Mouse (Mus musculus) hindbrain, embryonic 10.5 days (tissue): ENCODE results near the gene Tmem266. TPM values are rescaled to one million over a fixed set of nuclear protein-coding genes. Genes with fewer than 3 reads are reported as not detected.

Experiments used
- DNase-seq: peaks from one replicate; pipeline ENCODE4 v3.0.0-alpha.2; 2017; ENCODE audit warnings: low spot score
- H3K27ac ChIP-seq: fragments of 300-500 bp; sonication (generic); 2 replicates; pipeline ENCODE4 v1.5.1; 2016; ENCODE audit warnings: mild to moderate bottlenecking, moderate library complexity
- H3K27me3 ChIP-seq: fragments of 300-500 bp; sonication (generic); 2 replicates; pipeline ENCODE4 v1.6.1; 2016; ENCODE audit warnings: mild to moderate bottlenecking; ENCODE audit not compliant: poor library complexity, insufficient read depth, severe bottlenecking
- H3K36me3 ChIP-seq: fragments of 300-500 bp; sonication (generic); 2 replicates; pipeline ENCODE4 v1.6.1; 2016; ENCODE audit warnings: mild to moderate bottlenecking, moderate library complexity
- H3K4me1 ChIP-seq: fragments of 300-500 bp; sonication (generic); replicated peaks from 2 replicates; pipeline ENCODE4 v1.6.1; 2016; ENCODE audit warnings: mild to moderate bottlenecking
- H3K4me3 ChIP-seq: fragments of 300-500 bp; sonication (generic); 2 replicates; pipeline ENCODE4 v1.5.1; 2016; ENCODE audit warnings: mild to moderate bottlenecking, moderate library complexity
- H3K9me3 ChIP-seq: fragments of 300-500 bp; sonication (generic); 2 replicates; pipeline ENCODE4 v1.6.1; 2016; ENCODE audit warnings: mild to moderate bottlenecking, moderate library complexity
- WGBS: fragments of 180-500 bp; shearing (Covaris S2); methylation state at CpG from one replicate; pipeline ENCODE4 v1.1.7; 2016; 5-methylcytosine and 5-hydroxymethylcytosine counted together
- polyA plus RNA-seq: library from polyadenylated mRNA; unstranded; fragments of >200 nt; fragmentation: Nextera tagmentation; extraction: Ambion mirVana; gene quantifications from 2 replicates; pipeline ENCODE4 v1.2.1, GENCODE M21; 2016

Gene Tmem266
- polyA plus RNA-seq, result 0.46 and 1.2 TPM in 2 replicates

DNA sequence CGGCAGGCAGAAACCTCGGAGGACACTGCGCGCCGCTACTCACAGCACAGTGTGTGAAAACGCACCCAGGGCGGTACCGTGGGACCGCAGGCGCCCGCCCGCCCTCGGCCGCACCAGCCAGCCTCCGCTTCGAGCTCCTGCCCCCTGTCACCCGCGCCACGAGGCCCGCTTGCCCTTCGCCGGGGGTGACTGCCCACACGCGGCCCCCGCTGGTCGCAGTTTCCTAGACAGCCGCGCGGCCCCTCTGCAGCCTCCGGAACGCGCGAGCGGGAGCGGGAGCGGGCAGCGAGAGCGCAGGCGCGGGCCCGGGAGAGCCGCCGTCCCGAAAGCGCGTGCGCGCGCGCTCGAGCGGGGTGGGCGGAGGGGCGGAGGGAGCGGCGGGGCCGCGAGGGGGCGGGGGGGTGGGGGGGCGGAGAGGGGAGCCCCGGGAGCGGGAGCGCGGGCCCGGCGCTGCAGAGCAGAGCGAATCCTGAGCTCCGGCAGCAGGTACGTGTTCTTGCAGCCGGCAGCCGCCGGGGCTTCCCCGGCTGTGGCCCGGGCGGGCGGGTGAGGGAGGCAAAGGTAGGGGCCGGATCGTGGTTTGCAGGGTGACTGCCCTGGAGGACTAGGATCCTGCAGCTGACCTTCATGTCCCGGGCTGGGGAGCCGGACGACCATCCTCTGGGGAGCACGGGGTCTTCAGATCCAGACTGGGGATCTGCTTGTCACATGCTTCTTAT lies at the start of gene Tmem266, which contains the start of gene Nrg4:
TSS of gene Tmem266 (plus strand) at position 399 of the 719 bp plus-strand sequence.
TSS of gene Nrg4 (minus strand) at position 330 of the 719 bp plus-strand sequence.
- Histone ChIP-seq H3K4me1 (peaks cover 36% of the 10 kb centered on the region), H3K27ac (peak within 1 kb of the TSS; percentile 92), H3K9me3 (no peaks in the 10 kb centered on the region), H3K4me3 (peak within 1 kb of the TSS; percentile 78), H3K27me3 (peaks cover 66% of the 10 kb centered on the region), H3K36me3 (no peaks in the 10 kb centered on the region)
- peak; percentile 83 for DNase-seq
- WGBS, result under 1% methylated on average over 71 of the region's 82 CpGs

DNA sequence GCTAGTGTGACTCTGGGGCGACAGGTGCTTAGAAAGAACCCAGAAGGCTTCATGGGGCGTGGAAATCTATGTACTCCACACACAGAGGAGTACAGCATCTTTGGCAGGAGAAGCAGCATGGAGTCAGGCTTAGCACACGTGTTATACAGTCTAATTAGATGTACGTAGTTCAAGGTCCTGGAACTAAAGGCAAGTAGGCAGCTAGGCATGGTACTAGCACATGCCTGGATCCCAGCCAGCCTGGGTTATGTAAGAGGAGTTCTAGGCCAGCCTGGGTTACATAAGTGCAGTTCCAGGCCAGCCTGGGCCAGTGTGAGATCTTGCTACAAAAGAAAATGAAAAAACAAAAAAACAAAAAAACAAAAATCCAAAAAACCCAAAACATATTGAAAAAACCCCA lies 49.2 kb upstream of the Tmem266 start:
- H3K36me3 ChIP-seq, result no peaks in the 10 kb centered on the region
- 78% methylated on average over 4 of the region's 4 CpGs for WGBS
- H3K27me3 ChIP-seq, result no peaks in the 10 kb centered on the region
- H3K27ac ChIP-seq, result no peak overlapping the region
- DNase-seq, result no peak
- H3K9me3 ChIP-seq, result no peaks in the 10 kb centered on the region
- H3K4me1 ChIP-seq, result peaks cover under 1% of the 10 kb centered on the region; the same call in 1 of the 2 replicates
- H3K4me3 ChIP-seq, result no peak overlapping the region

DNA sequence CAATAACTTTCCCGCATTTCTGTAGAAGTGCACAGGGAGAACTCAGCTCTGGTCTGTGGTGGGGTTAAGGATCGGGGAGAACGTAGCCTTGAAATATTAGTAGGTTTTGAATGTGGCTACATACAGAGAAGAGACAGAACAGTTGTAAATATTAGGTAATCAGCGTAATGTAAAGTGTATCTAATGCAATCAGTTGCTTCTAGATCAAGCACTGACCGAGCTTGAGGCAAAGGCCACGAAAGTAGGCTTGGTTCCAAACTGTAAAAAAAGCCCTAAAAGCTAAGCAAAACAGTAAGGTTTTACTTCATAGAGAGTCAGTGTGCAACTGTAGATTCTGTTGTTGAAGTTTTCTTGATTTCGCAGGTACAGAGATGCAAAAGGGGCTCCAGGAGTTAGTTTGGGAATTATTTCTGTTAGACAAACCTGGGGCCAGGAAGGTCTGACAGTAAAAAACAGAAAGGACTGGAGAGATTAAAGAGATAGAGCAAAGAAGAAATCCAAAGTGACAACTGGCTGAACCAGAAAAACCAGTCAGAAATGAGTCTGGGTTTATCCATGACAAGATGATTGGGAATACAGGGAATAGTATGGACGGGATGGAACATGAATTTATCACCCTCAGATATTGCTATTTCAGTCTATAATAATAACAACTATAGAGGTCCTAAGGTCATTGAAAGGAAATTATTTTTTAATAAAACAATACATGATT lies 47.4 kb upstream of the Tmem266 start:
- Histone ChIP-seq H3K27ac (no peak overlapping the region), H3K4me3 (no peak overlapping the region), H3K9me3 (no peaks in the 10 kb centered on the region), H3K27me3 (no peaks in the 10 kb centered on the region), H3K36me3 (no peaks in the 10 kb centered on the region), H3K4me1 (peaks cover 3% of the 10 kb centered on the region; the same call in 1 of the 2 replicates)
- no peak for DNase-seq
- 92% methylated on average over 8 of the region's 8 CpGs for WGBS

DNA sequence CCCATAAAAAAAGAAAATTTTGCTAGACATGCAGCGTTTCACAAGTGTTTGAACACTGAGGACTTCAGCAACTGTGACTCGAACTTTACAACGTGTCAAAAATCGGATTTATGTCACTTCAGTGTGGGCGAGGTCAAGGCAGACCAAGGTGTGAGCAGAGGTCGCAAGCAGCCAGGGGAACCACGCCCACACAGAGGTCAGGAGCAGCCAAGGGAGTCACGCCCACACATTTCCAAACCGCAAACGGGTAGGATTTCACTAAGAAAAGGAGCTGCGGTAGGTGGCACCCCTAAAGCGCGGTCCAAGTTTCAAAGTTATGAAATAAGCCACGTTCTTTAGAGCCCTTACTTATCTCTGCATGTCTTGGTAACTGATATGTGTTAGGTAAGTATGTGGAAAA lies 43.2 kb upstream of the Tmem266 start:
- Histone ChIP-seq H3K27me3 (no peaks in the 10 kb centered on the region), H3K4me1 (peaks cover 3% of the 10 kb centered on the region; the same call in 1 of the 2 replicates), H3K4me3 (no peak overlapping the region), H3K27ac (no peak overlapping the region), H3K9me3 (no peaks in the 10 kb centered on the region), H3K36me3 (no peaks in the 10 kb centered on the region)
- WGBS, result 9% methylated on average over 14 of the region's 14 CpGs
- DNase-seq, result peak; percentile 6

DNA sequence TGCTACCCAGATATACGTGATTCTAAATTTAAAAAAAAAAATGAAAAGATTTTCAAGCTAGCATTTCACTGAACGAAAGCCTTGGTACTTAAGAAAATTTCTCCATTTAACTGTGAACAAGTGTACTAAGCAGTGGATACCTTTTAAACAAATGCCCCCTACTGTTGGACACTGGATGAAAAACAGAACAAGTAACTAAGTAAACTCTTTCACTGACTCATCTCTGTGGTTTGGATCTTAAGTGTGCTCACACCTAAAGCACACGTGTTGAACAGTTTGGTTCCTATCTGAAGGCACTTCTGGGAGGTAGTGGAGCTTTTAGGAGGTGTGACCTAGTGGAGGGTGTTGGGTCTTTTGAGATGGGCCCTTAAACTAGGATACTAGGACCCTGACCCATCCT lies 41.5 kb upstream of the Tmem266 start:
- Histone ChIP-seq H3K4me3 (no peak overlapping the region), H3K27me3 (no peaks in the 10 kb centered on the region), H3K27ac (no peak overlapping the region), H3K36me3 (no peaks in the 10 kb centered on the region), H3K4me1 (peaks cover 3% of the 10 kb centered on the region; the same call in 1 of the 2 replicates), H3K9me3 (no peaks in the 10 kb centered on the region)
- 83% methylated on average over 3 of the region's 3 CpGs for WGBS
- DNase-seq, result no peak

DNA sequence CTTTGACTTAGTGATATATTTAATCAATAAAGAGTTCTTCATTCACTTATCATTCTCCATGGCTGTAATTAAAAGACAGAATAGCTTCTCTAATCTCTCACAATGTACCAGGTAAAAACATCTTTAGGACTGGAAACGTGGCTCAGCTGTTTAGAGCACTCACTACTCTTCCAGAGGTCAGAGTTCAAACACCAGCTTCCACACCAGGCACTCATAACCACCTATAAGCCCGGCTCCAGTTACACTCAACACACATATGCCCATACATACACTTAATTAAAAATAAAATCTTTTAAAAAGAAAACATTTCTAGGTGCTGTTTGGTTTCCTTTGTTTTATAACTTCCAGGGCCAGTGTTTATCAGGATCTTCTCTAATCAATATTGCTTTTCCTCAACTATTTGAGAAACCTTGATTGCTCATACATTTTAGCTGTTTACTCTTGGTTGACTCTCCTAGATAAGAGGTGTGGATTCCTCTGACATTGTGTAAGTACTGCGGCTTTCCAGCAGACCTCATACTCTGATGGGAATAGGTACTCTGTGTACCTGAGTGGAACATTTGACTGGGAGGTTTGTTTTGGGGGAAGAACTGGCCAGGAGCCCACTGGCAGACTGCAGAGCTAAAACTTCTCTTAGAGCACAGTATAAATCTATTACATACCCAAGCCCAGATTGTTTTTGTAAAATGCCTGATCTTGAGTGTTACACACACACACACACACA lies 37.1 kb upstream of the Tmem266 start:
- Histone ChIP-seq H3K36me3 (no peaks in the 10 kb centered on the region), H3K4me1 (no peaks in the 10 kb centered on the region), H3K27me3 (no peaks in the 10 kb centered on the region), H3K9me3 (no peaks in the 10 kb centered on the region), H3K4me3 (no peak overlapping the region), H3K27ac (no peak overlapping the region)
- 65% methylated on average over 3 of the region's 3 CpGs for WGBS
- no peak for DNase-seq

DNA sequence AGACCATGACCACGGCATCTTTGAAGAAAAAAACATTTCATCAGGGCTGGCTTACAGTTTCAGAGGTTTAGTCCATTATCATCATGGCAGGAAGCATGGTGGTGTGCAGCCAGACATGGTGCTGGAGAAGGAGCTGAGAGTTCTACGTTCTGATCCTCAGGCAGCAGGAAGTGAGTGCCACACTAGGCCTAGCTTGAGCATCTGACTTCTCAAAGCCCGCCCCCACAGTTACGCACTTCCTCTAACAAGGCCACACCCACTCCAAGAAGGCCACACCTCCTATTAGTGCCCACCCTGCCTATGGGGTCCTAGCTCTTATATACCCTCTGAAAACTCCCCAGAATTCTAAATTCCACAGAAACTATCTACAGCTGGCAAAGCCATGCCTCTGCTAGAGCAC lies 34.7 kb upstream of the Tmem266 start:
- Histone ChIP-seq H3K27ac (no peak overlapping the region), H3K4me1 (no peaks in the 10 kb centered on the region), H3K4me3 (no peak overlapping the region), H3K36me3 (no peaks in the 10 kb centered on the region), H3K27me3 (no peaks in the 10 kb centered on the region), H3K9me3 (no peaks in the 10 kb centered on the region)
- WGBS, result 91% methylated on average over 4 of the region's 4 CpGs
- DNase-seq, result no peak

DNA sequence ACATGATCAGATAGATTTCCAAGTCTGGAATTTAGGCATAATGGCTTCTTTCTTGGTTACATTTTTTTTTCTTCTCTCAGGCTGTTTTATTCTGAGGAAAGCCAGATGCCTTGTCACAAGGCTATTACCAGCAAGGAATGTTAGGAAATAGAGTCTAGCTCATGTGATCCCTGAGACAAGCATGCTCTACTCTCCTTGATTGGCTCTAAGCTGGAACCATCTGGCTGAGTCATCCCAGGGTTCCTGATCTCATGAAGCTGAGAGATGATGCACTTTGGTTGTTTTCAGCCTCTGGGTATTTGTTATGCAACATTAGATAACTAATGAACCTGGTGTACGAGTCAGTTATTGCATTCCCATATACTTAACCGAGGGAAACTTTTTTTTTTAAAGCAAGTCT lies 30.5 kb upstream of the Tmem266 start:
- no peaks in the 10 kb centered on the region for H3K9me3 ChIP-seq
- no peak overlapping the region for H3K4me3 ChIP-seq
- WGBS, result 80% methylated on average over 2 of the region's 2 CpGs
- H3K4me1 ChIP-seq, result no peaks in the 10 kb centered on the region
- no peak for DNase-seq
- no peaks in the 10 kb centered on the region for H3K27me3 ChIP-seq
- H3K36me3 ChIP-seq, result no peaks in the 10 kb centered on the region
- no peak overlapping the region for H3K27ac ChIP-seq

DNA sequence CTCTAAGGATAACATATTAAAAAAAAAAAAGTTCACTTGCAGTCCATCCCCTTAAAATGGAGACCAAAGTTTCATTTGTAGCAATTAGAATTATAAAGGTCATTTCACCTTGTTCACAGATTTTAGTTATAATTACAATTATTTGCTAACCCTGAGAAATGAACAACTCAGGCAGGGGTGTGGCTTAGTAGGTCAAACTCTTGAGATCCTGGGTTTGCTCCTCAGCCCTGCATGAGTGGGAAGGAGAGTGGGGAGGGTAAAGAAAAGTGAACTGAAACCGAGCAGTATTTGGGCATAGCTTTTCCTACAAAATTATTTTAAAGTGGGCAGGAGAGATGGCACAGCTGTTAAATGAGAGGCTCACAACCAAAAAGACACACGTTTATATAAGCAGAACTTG lies 19.6 kb upstream of the Tmem266 start:
- Histone ChIP-seq H3K4me1 (no peaks in the 10 kb centered on the region), H3K27ac (no peak overlapping the region), H3K4me3 (no peak overlapping the region), H3K9me3 (no peaks in the 10 kb centered on the region), H3K27me3 (no peaks in the 10 kb centered on the region), H3K36me3 (no peaks in the 10 kb centered on the region)
- WGBS, result 73% methylated on average over 2 of the region's 2 CpGs
- no peak for DNase-seq

DNA sequence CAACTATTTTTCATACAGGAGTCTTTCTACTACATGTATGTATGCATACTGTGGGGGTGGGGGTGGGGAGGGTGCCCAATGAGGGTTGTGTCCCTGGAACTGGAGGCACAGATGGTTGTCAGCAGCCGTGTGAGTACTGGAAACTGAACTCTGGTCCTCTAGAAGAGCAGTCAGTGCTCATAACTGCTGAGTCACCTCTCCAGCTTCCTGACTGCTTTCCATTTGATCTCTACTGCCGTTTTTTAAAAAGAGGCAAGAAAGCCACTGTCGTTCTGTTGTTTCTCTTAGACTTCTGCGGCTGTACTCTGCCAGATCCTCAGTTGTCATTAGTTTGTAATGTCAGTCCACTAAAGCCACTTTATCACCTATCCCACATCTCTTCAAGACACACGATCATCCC lies 19.2 kb upstream of the Tmem266 start:
- no peak for DNase-seq
- H3K4me3 ChIP-seq, result no peak overlapping the region
- no peaks in the 10 kb centered on the region for H3K4me1 ChIP-seq
- no peaks in the 10 kb centered on the region for H3K9me3 ChIP-seq
- WGBS, result 80% methylated on average over 5 of the region's 5 CpGs
- H3K36me3 ChIP-seq, result no peaks in the 10 kb centered on the region
- no peaks in the 10 kb centered on the region for H3K27me3 ChIP-seq
- no peak overlapping the region for H3K27ac ChIP-seq

DNA sequence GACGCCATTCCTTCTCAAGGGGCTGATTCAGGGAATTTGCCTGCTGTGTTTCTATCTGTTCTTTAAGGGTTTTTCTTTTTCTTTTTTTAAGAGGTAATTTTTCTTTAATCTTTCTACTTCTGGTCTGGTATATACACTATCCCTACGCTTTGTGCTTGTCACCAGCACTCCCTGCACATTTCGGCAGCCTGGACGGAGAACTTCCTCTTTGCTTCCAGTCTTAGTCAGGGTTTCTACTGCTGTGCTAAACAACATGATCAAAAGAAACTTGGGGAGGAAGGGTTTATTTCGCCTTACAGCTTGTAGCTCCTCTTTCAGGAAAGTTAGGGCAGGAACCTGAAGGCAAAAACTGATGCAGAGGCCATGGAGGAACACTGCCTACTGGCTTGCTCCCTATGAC lies 18.3 kb upstream of the Tmem266 start:
- Histone ChIP-seq H3K4me1 (no peaks in the 10 kb centered on the region), H3K9me3 (no peaks in the 10 kb centered on the region), H3K36me3 (no peaks in the 10 kb centered on the region), H3K4me3 (no peak overlapping the region), H3K27me3 (no peaks in the 10 kb centered on the region), H3K27ac (no peak overlapping the region)
- no peak for DNase-seq
- 85% methylated on average over 5 of the region's 5 CpGs for WGBS

DNA sequence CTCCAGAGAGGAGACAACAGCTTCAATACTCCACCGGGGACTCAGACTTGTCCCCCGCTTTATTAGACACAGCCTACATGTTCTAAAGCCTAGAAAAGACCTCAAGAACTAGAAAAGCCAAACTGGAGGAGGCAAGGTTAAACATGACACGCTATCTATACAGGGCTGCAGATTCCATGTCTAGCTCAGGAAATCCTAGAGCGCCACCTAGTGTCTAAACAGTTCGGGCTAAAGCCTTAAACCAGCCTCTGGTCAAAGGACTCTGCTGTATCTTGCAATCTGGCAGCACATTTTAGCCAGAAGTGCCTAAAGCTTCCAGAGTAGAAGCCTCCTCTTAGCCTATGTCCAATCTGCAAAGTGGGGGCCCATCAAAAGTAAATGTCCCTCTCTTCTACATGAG lies 15.2 kb upstream of the Tmem266 start:
- DNase-seq, result peak; percentile 73
- 12% methylated on average over 5 of the region's 5 CpGs for WGBS
- no peak overlapping the region for H3K4me3 ChIP-seq

More for the DNA sequence above, 15.2 kb upstream of the Tmem266 start:
- H3K36me3 ChIP-seq, result no peaks in the 10 kb centered on the region
- H3K27ac ChIP-seq, result no peak overlapping the region
- no peaks in the 10 kb centered on the region for H3K9me3 ChIP-seq
- no peaks in the 10 kb centered on the region for H3K27me3 ChIP-seq
- no peaks in the 10 kb centered on the region for H3K4me1 ChIP-seq
